Mouse (Mus musculus) cerebellum, adult 18-20 months (tissue): ENCODE measurements at regions not wholly inside any gene's neighbourhood (a gene's known extent, or its start where the extent isn't known, plus 50 kb on each side); places are given as distances from the start of the nearest gene placed in this dataset.
A peak's percentile ranks its signal among the peaks of the same experiment; 100 is the strongest.

ENCODE experiments used
- DNase-seq, 2 experiments: peaks; one replicate each; pipeline ENCODE4 v3.0.0; 2021

GRCm38 (mm10) chr3:104586342-104587175 lies 51.9 kb upstream of the Slc16a1 start:
- DNase-seq = peak; percentile 86 to 92

DNA sequence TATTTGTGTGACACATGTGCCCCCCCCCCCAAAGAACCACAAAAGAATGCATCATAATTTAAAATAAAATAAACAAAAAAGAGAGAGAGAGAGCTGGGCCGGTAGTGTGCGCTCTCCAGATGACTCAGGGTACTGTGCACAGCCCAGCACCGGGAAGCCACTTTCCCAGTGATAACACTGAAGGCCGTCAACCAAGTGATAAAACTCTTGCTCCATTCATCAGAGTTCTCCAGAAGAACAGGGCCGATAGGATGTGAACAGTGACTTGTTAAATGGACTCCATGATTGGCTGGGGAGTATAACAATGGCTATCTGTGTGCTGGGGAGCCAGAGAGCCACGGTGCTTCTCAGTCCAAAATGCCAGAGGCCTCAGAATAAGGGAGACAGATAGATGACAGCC lies 53.2 kb upstream of the Slc16a1 start:
- no peak for DNase-seq

- no peak for DNase-seq
These were observed 55.2 kb upstream of the Slc16a1 start for GRCm38 (mm10) chr3:104583236-104583635.

GRCm38 (mm10) chr3:104582521-104582920 lies 55.9 kb upstream of the Slc16a1 start:
- no peak for DNase-seq

DNA sequence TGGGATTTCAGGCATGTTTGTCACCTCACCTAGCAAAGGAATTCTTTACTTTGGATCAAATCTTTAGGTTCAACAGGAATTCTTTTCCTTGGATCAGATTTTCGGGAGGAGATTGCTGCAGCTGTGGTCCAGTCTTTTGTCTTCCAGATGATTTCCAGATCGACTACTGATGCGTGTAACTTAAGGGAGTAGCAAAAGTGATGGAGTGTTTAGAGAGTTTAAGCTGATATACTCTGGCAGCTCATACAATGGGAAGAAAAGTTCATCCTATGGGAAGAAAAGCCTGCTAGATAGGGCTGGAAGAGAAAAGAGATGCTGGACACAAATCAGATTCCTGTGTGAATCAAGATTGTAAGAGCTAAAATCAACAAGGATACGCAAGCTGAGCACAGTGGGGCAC lies 59.3 kb upstream of the Slc16a1 start:
- DNase-seq = no peak

DNA sequence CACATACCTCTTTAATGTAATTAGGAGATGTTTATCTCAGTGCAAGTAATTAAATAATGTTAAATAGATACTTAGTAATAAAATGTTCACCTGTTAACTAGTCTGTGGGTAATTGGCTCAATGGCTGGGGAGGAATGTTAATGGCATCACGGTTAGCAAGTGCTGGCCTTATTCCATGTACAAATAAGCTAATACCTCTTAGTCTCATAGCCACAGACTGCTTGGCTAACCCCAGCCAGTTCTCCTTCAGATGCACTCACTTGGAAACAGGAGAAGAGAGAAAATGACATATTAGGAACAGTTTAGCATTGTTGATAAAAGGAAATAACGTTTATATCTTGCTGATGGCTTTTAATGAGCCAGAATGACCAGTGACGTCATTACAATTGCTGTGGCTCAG lies 60.1 kb upstream of the Slc16a1 start:
- no peak for DNase-seq

DNA sequence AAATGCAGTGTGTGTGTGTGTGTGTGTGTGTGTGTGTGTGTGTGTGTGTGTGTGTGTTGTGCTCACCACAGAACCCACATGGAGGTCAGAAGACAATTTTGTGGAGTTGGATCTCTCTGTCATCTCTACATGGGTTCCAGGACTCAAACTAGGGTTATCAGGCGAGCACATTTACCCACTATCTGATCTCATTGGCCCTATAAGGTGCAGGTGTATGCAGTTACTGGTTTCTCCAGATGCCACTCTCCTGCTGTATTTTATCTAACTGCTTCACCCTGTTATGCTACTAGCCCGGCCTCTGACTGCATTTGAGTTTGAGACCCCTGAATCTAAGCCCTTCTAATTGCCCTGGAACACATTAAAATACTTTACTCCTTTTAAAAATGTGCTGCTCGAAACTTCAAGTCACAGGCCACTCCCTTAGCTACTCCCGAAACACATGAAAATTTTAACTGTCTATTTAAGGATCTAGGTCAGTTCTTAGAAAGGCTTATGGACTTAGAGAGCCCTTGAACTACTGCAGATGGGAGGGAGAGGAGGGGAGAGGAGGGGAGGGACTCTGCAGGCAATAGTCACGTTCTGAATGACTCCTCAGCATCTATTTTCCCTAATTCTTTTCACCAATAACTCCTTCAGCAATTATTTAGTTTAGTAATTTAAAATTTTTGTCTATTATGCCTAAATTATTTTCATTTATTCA lies 61.1 kb upstream of the Slc16a1 start:
- no peak for DNase-seq

DNA sequence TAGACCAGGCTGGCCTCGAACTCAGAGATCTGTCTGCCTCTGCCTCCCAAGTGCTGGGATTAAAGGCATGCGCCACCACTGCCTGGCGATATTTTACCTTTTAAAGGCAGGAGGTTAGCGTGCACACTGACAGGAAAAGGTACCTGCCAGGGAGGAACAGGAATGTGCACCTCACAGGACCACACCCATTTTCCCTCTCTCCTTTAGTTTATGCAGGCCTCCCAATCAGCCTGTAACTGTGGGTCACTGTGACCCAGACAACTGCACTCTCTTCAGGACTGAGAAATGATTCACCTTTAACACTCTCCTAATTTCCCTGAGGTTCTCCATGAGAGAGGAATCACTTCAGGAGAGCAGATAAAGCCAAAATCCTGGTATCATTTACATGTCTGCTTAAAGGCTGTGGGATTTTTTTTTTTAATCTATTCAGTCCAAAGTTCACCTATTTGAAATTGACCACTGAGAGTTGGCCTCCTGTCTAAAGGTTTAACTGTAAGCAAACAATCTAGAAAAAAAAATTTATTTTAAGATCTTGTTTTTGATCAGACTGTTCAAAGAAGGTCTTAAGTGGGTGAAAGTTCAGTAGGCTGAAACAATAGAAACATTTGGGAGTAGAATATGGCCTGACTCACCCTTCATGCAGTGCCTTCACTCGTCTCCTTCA lies 61.7 kb upstream of the Lrig2 start:
- no peak for DNase-seq

- no peak for DNase-seq
These were observed 60.4 kb upstream of the Lrig2 start for GRCm38 (mm10) chr3:104571935-104572631.

GRCm38 (mm10) chr3:104565423-104566230 lies 53.9 kb upstream of the Lrig2 start:
- DNase-seq = peak; percentile 45 to 47

GRCm38 (mm10) chr3:104564857-104565256 lies 53.1 kb upstream of the Lrig2 start:
- DNase-seq = no peak

- no peak for DNase-seq
These were observed 49.8 kb upstream of the Lrig2 start for GRCm38 (mm10) chr3:104561567-104561966.
